Mouse (Mus musculus) urinary bladder, adult 18-20 months (tissue): Measurements from ENCODE around the gene Them5.

Experiments used
- DNase-seq, 2 experiments: peaks; one replicate each; pipeline ENCODE4 v3.0.0; 2022; ENCODE audit warnings: low spot score in 2 of 2, mixed read lengths in 2 of 2

Them5 gene

GRCm38 (mm10) chr3:94372038-94372437 lies 30.1 kb downstream of the Them5 start:
- no peak for DNase-seq

GRCm38 (mm10) chr3:94372641-94373040 lies 30.7 kb downstream of the Them5 start, which contains the start of gene Rorc:
Gene Rorc (plus strand): TSS chr3:94372794.
- peak; percentile 47 for DNase-seq

- no peak for DNase-seq
These were observed 31.2 kb downstream of the Them5 start for GRCm38 (mm10) chr3:94373090-94373489.

GRCm38 (mm10) chr3:94373597-94374011 lies 31.7 kb downstream of the Them5 start:
- DNase-seq: peak in 1 of 2 experiments; percentile 26

GRCm38 (mm10) chr3:94374636-94375035 lies 32.7 kb downstream of the Them5 start:
- no peak for DNase-seq

GRCm38 (mm10) chr3:94375146-94375545 lies 33.2 kb downstream of the Them5 start:
- DNase-seq: no peak

- DNase-seq: no peak
These were observed 34.0 kb downstream of the Them5 start for GRCm38 (mm10) chr3:94375861-94376260.

- DNase-seq: no peak
These were observed 35.4 kb downstream of the Them5 start for GRCm38 (mm10) chr3:94377028-94377923.

GRCm38 (mm10) chr3:94379831-94380510 lies 38.1 kb downstream of the Them5 start:
- DNase-seq: no peak

- DNase-seq: no peak
These were observed 40.4 kb downstream of the Them5 start for GRCm38 (mm10) chr3:94382308-94382707.

- DNase-seq: no peak
These were observed 41.6 kb downstream of the Them5 start for GRCm38 (mm10) chr3:94383476-94383875.

- no peak for DNase-seq
These were observed 44.8 kb downstream of the Them5 start for GRCm38 (mm10) chr3:94386671-94387070.

GRCm38 (mm10) chr3:94387391-94387790 lies 45.5 kb downstream of the Them5 start:
- no peak for DNase-seq

- no peak for DNase-seq
These were observed 46.1 kb downstream of the Them5 start for GRCm38 (mm10) chr3:94388047-94388446.

- no peak for DNase-seq
These were observed 47.5 kb downstream of the Them5 start for GRCm38 (mm10) chr3:94389420-94389819.

GRCm38 (mm10) chr3:94391001-94391400 lies 49.1 kb downstream of the Them5 start:
- no peak for DNase-seq

- no peak for DNase-seq
These were observed 50.2 kb downstream of the Them5 start for GRCm38 (mm10) chr3:94392128-94392527.

- DNase-seq: no peak
These were observed 51.1 kb downstream of the Them5 start for GRCm38 (mm10) chr3:94393049-94393448.

GRCm38 (mm10) chr3:94396336-94396735 lies 54.4 kb downstream of the Them5 start:
- no peak for DNase-seq

- no peak for DNase-seq
These were observed 55.0 kb downstream of the Them5 start for GRCm38 (mm10) chr3:94396851-94397250.
